In the genomic region with DNA sequence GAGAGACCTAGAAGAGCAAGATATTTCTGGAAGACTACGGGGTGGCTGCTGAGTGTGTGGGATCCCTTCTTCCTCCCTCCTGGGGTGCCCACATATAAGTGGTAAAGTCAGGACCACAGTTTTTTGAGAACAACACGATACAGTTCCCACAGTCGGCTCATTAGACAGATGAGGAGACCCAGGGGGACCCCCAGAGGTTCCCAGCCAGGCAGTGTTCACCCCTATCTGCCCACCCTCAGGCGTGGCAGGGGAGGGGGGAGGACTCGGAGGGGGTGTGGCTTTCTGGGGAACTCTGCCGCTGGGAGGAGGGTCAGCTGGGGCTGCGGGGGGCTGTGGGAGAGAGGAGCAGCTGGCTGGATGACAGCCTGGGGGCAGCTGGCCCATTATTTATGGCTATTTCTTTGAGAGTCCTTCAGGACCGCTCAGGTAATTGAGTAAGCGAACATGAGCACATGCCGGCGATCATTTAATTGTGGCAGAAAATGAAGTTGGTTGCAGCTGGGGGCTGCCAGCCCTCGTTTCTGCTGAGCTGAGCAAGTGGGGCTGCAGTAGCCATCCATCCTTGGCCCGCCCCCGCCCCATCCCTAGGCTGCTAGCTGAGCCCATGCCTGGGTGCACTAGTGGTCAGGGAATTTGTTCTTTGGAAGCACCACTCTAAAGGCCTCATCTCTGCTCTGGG, we compare ENCODE assay signal across 13 mouse cellular contexts. TPM values are rescaled to one million over a fixed set of nuclear protein-coding genes. Genes with fewer than 3 reads are reported as not detected.
DNase-seq lines count a peak whose midpoint lies in the region; ATAC-seq and TF ChIP-seq lines count a peak whose summit lies in the region.
"Had no signal": no experiment of that assay in that cellular context is flagged by ENCODE, and none has a peak within 500 bp of the region (broad histone marks: within the 10 kb centered on the region; RNA-seq: fewer than 3 reads in every experiment).

No protein-coding gene starts in this region.

- 0 out of 2 replicates have a peak, but pooled peaks cover 5% of the 10 kb centered on the region for H3K27me3 ChIP-seq in embryonic facial prominence, embryonic 10.5 days (replicated peaks; ENCODE audit: low read depth, poor library complexity, severe bottlenecking)
- H3K27me3 ChIP-seq in hindbrain, embryonic 16.5 days (replicated peaks; ENCODE audit: control insufficient read depth, insufficient read depth, low read length) = no peaks in the 10 kb centered on the region
- no peaks in the 10 kb centered on the region for H3K27me3 ChIP-seq in myocyte (ENCODE audit: control insufficient read depth, insufficient read depth, insufficient read length)
- no peaks in the 10 kb centered on the region for H3K27me3 ChIP-seq in thymus, adult 2 months (ENCODE audit: control insufficient read depth, insufficient read depth, low read length)
- no peaks in the 10 kb centered on the region for H3K27me3 ChIP-seq in liver, postnatal 0 days (ENCODE audit: insufficient read depth, low read length)

- no peak for TF ChIP-seq CTCF in brain, embryonic 14.5 days (IDR thresholded peaks at IDR 0.05; ENCODE audit: borderline replicate concordance, extremely low read depth, insufficient read depth, insufficient read length)
- no peak for TF ChIP-seq CTCF in thymus, adult 2 months (IDR thresholded peaks at IDR 0.05; ENCODE audit: borderline replicate concordance, control insufficient read depth, extremely low read depth, insufficient read depth, low read length, poor library complexity)
- no peak for TF ChIP-seq CTCF in liver, postnatal 0 days (IDR thresholded peaks at IDR 0.05; ENCODE audit: low read depth)

- no peak overlapping the region for H3K4me2 ChIP-seq in hindbrain, embryonic 16.5 days (ENCODE audit: low read length)
- peak overlapping the region; percentile 12 for H3K4me2 ChIP-seq in myocyte (ENCODE audit: low read depth)
- H3K4me2 ChIP-seq in liver, postnatal 0 days (ENCODE audit: low read depth, low read length) = no peak overlapping the region

- peaks cover 30% of the 10 kb centered on the region for H3K4me1 ChIP-seq in embryonic facial prominence, embryonic 10.5 days
- H3K4me1 ChIP-seq in hindbrain, embryonic 16.5 days (ENCODE audit: control insufficient read depth, insufficient read depth, low read depth, low read length) = peaks cover 12% of the 10 kb centered on the region
- H3K4me1 ChIP-seq in thymus, adult 2 months (replicated peaks; ENCODE audit: control insufficient read depth, insufficient read depth, low read length) = peaks cover 16% of the 10 kb centered on the region; the same call in 1 of the 2 replicates
- H3K4me1 ChIP-seq in liver, postnatal 0 days (ENCODE audit: insufficient read depth) = peaks cover 4% of the 10 kb centered on the region; the same call in 1 of the 2 replicates

- no peaks in the 10 kb centered on the region for H3K36me3 ChIP-seq in embryonic facial prominence, embryonic 10.5 days (replicated peaks)
- no peaks in the 10 kb centered on the region for H3K36me3 ChIP-seq in hindbrain, embryonic 16.5 days (ENCODE audit: control insufficient read depth, insufficient read depth, low read length)
- H3K36me3 ChIP-seq in myocyte (ENCODE audit: control insufficient read depth, insufficient read depth) = no peaks in the 10 kb centered on the region
- H3K36me3 ChIP-seq in thymus, adult 2 months (ENCODE audit: control insufficient read depth, insufficient read depth, low read length) = no peaks in the 10 kb centered on the region
- no peaks in the 10 kb centered on the region for H3K36me3 ChIP-seq in liver, postnatal 0 days (replicated peaks; ENCODE audit: insufficient read depth, low read length)

- peak overlapping the region; percentile 4; the same call in 1 of the 2 replicates for H3K9ac ChIP-seq in hindbrain, embryonic 16.5 days (ENCODE audit: low read depth, low read length)
- no peak overlapping the region for H3K9ac ChIP-seq in liver, postnatal 0 days (replicated peaks)
- H3K9ac ChIP-seq: liver, embryonic 14.5 days had no signal

- H3K79me2 ChIP-seq in myocyte (ENCODE audit: control insufficient read depth, insufficient read depth) = no peaks in the 10 kb centered on the region

- 39% methylated on average over 14 of the region's 14 CpGs for WGBS in embryonic facial prominence, embryonic 10.5 days
- WGBS in hindbrain, embryonic 16.5 days = 22% methylated on average over 14 of the region's 14 CpGs
- WGBS in thymus, adult 2 months = 52% methylated on average over 14 of the region's 14 CpGs
- WGBS in liver, postnatal 0 days (ENCODE audit: insufficient replicate concordance) = 43% methylated on average over 14 of the region's 14 CpGs

- H3K4me3 ChIP-seq in embryonic facial prominence, embryonic 10.5 days = 0 out of 2 replicates have a peak overlapping the region, but pooled peaks have one; percentile 1
- H3K4me3 ChIP-seq in hindbrain, embryonic 16.5 days (ENCODE audit: low read length) = no peak overlapping the region
- H3K4me3 ChIP-seq in myocyte = no peak overlapping the region
- H3K4me3 ChIP-seq in thymus, adult 2 months (ENCODE audit: control insufficient read depth, insufficient read depth, low read length) = no peak overlapping the region
- no peak overlapping the region for H3K4me3 ChIP-seq in liver, postnatal 0 days (ENCODE audit: low read depth, low read length)
- H3K4me3 ChIP-seq: heart, adult 2 months had no signal

- no peak overlapping the region for H3ac ChIP-seq in myocyte (ENCODE audit: control insufficient read depth, insufficient read length)

- H3K27ac ChIP-seq in embryonic facial prominence, embryonic 10.5 days (replicated peaks) = peak overlapping the region; percentile 63
- no peak overlapping the region for H3K27ac ChIP-seq in hindbrain, embryonic 16.5 days (ENCODE audit: low read depth, low read length)
- H3K27ac ChIP-seq in thymus, adult 2 months (ENCODE audit: control insufficient read depth, insufficient read depth, low read length) = no peak overlapping the region
- H3K27ac ChIP-seq in liver, postnatal 0 days (ENCODE audit: low read depth) = no peak overlapping the region
- H3K27ac ChIP-seq: heart, adult 2 months; liver, embryonic 14.5 days had no signal

- TF ChIP-seq EP300 in liver, postnatal 0 days (IDR thresholded peaks at IDR 0.05; ENCODE audit: low read depth) = no peak

- peak; percentile 80 for DNase-seq in brain, embryonic 14.5 days (ENCODE audit: low read depth)
- DNase-seq in embryonic facial prominence, embryonic 10.5 days (ENCODE audit: low spot score) = peak; percentile 52
- DNase-seq in thymus, adult 2 months = no peak
- DNase-seq in right cerebral cortex, postnatal 36 days (ENCODE audit: low spot score in 2 of 2) = no peak
- DNase-seq in liver, postnatal 0 days = no peak
- DNase-seq: adrenal gland, postnatal 36 days; cerebellum, postnatal 25 days; heart, adult 2 months; kidney, postnatal 10 days had no signal

- no peak for TF ChIP-seq POLR2A in brain, embryonic 14.5 days (IDR thresholded peaks at IDR 0.05; ENCODE audit: borderline replicate concordance, extremely low read depth, insufficient read depth, insufficient read length, poor library complexity, severe bottlenecking)
- TF ChIP-seq POLR2A in myocyte (IDR thresholded peaks at IDR 0.05; ENCODE audit: insufficient read length, low read depth) = no peak
- TF ChIP-seq POLR2A in thymus, adult 2 months (IDR thresholded peaks at IDR 0.05; ENCODE audit: control insufficient read depth, extremely low read depth, insufficient read depth, low read length, poor library complexity) = no peak

- ATAC-seq in hindbrain, embryonic 16.5 days = peak; percentile 56
- ATAC-seq in liver, postnatal 0 days = no peak

- no peaks in the 10 kb centered on the region for H3K9me3 ChIP-seq in embryonic facial prominence, embryonic 10.5 days
- no peaks in the 10 kb centered on the region for H3K9me3 ChIP-seq in hindbrain, embryonic 16.5 days (ENCODE audit: control insufficient read depth, low read length)
- no peaks in the 10 kb centered on the region for H3K9me3 ChIP-seq in liver, postnatal 0 days (ENCODE audit: low read length)

TF ChIP-seq in myocyte, 11 proteins besides CTCF, POLR2A, EP300 and RAD21:
- peak in 2 of 3 experiments; percentile 72 to 85 for TF ChIP-seq MYOD1 (IDR thresholded peaks at IDR 0.05; ENCODE audit: control insufficient read depth in 1 of 3, insufficient read length in 2 of 3, low read depth in 2 of 3)
- TF ChIP-seq MAX (IDR thresholded peaks at IDR 0.05; ENCODE audit: low read depth) = no peak
- peak in 2 of 3 experiments; percentile 30 to 74 for TF ChIP-seq MYOG (IDR thresholded peaks at IDR 0.05; ENCODE audit: control insufficient read depth in 1 of 3, insufficient read depth in 1 of 3, insufficient read length in 2 of 3, low read depth in 2 of 3)

RNA-seq across cellular contexts. Expression of a gene that starts 7.7 kb away (rescaled TPM):
- 0.29 and 0.33 TPM in 2 replicates for polyA plus RNA-seq in brain, embryonic 14.5 days (2012; rRNA removed)
- not detected in 2 replicates for polyA plus RNA-seq in embryonic facial prominence, embryonic 10.5 days (2016; fragmentation: Nextera tagmentation; extraction: Ambion mirVana)
- polyA plus RNA-seq in hindbrain, embryonic 16.5 days (2015; fragmentation: Nextera tagmentation; extraction: Ambion mirVana) = 0.27 and 0.31 TPM in 2 replicates
- polyA plus RNA-seq in myocyte (2012; fragmentation: generic; extraction: Trizol) = 29.7 TPM
- 0.61 and 1.4 TPM in 2 replicates for polyA plus RNA-seq in thymus, adult 2 months (2012; rRNA removed)
- polyA plus RNA-seq in liver, postnatal 0 days (2015; fragmentation: Nextera tagmentation; extraction: Ambion mirVana) = 0.06 and 0.34 TPM in 2 replicates
- polyA plus RNA-seq: small intestine, adult 2 months had no signal

RNA-seq across cellular contexts. Expression of a gene that starts 28.9 kb away (rescaled TPM):
- 117 and 154 TPM in 2 replicates for polyA plus RNA-seq in brain, embryonic 14.5 days (2012; rRNA removed)
- 18.8 and 20.0 TPM in 2 replicates for polyA plus RNA-seq in embryonic facial prominence, embryonic 10.5 days (2016; fragmentation: Nextera tagmentation; extraction: Ambion mirVana)
- polyA plus RNA-seq in hindbrain, embryonic 16.5 days (2015; fragmentation: Nextera tagmentation; extraction: Ambion mirVana) = 11.1 and 17.7 TPM in 2 replicates
- polyA plus RNA-seq in myocyte (2012; fragmentation: generic; extraction: Trizol) = 72.1 TPM
- polyA plus RNA-seq in thymus, adult 2 months (2012; rRNA removed) = 188 and 190 TPM in 2 replicates
- polyA plus RNA-seq in liver, postnatal 0 days (2015; fragmentation: Nextera tagmentation; extraction: Ambion mirVana) = 4.7 and 5.2 TPM in 2 replicates

RNA-seq across cellular contexts. Expression of a gene that starts 41.6 kb away (rescaled TPM):
- polyA plus RNA-seq in brain, embryonic 14.5 days (2012; rRNA removed) = 242 and 333 TPM in 2 replicates
- 407 and 410 TPM in 2 replicates for polyA plus RNA-seq in embryonic facial prominence, embryonic 10.5 days (2016; fragmentation: Nextera tagmentation; extraction: Ambion mirVana)
- polyA plus RNA-seq in hindbrain, embryonic 16.5 days (2015; fragmentation: Nextera tagmentation; extraction: Ambion mirVana) = 343 and 396 TPM in 2 replicates
- 740 TPM for polyA plus RNA-seq in myocyte (2012; fragmentation: generic; extraction: Trizol)
- polyA plus RNA-seq in thymus, adult 2 months (2012; rRNA removed) = 119 and 152 TPM in 2 replicates
- polyA plus RNA-seq in liver, postnatal 0 days (2015; fragmentation: Nextera tagmentation; extraction: Ambion mirVana) = 101 and 107 TPM in 2 replicates

Comparison
In these comparisons a context has a peak if more than half of its experiments do, and no peak if none do; other contexts are left out.
1. DNase-seq: peak in brain, embryonic 14.5 days (single experiment) and embryonic facial prominence, embryonic 10.5 days (single experiment); none in thymus, adult 2 months (single experiment), right cerebral cortex, postnatal 36 days (0 of 2) and liver, postnatal 0 days (single experiment).
2. RNA of a gene that starts 7.7 kb away (polyA plus RNA-seq): 29.7 TPM in myocyte (single experiment); 0.61 to 1.4 TPM in thymus, adult 2 months, 0.29 to 0.33 TPM in brain, embryonic 14.5 days, 0.27 to 0.31 TPM in hindbrain, embryonic 16.5 days, 0.06 to 0.34 TPM in liver, postnatal 0 days and not detected in embryonic facial prominence, embryonic 10.5 days; every median in the first group is over 10 times any median in the second.